Mouse (Mus musculus) adrenal gland (tissue): Measurements from ENCODE around the gene Col4a3.

Source experiments
- intact Hi-C: fragments of 180-260 bp; cut with DNase I; formaldehyde crosslinking; loops from one replicate; pipeline ENCODE4 v1.15.1; 2025

Col4a3 gene

DNA sequence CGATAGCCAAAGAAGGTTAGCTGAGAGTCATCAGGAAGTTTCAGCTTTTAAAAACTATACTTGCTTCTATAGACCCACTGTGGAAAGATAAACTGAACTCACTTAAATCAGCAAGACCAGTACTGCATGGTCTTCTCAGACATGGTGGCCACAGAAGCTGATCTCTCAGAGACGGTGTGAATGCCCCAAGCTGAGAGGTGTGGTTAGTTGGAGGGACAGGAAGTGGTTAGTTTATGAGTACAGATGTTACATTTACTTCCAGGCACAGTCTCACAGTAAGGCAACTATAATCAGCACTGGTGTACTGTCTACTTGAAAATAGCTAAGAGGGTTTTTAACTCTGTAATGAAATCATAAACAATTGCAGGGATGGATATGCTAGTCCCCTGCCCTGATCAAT, 75.5 kb downstream of the Col4a3 start:
- intact Hi-C loops = no loop called here

DNA sequence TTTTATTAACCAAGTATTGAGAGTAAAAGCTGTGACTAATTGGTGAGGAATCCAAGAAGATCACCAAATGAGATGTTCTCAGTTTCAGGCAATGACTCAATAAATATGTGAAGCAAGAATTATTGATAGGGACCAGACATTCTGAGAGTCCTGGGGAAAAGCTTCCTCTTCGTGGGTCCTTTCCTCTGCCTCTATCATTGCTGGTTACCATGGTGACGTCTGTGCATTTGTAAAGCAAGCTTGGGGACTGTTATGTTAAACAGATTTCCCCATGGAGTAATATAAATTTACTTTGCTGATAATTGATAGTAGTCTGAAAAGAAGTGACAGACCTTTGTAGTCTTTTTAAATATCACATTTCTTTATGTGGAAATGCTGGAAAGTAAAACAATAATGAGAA, 76.8 kb downstream of the Col4a3 start:
- intact Hi-C loops = no loop called here

DNA sequence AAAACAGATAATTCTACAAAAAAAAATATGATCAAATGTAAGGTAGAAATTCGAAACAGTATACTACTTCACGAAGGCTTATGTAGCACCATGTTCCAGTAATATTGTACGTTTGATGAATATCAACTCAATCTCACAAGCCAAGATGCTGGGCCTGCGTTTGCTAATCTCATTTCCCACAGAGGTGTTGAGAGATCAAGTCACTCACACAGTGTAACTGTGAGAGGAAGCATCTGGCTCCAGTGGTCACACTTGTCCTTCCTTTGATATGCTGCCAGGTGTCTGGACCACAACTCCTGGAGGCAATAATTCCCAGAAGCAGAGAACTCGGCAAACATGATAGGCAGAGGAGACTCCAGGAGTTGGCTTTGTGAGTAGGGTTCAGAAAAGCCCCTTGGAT, 99.6 kb downstream of the Col4a3 start:
- intact Hi-C loops = no loop called here

DNA sequence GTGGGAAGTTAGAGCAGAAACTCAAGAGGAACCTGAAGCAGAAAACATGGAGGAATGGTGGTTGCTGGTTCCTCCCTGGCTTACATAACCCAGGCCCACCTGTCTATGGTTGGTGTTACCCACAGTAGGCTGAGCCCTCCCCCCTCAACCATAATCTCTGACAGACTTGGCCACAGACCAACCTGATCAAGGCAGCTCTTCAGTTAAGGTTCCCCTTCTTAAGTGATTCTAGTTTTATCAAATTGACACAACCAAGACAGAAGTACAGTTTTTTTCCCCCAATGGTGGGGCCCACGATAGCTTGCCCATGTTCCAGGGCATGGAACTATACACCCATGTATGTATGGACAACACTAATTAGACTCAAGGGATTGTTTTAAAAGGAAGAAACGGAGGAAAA, 100.1 kb downstream of the Col4a3 start:
- intact Hi-C loops = no loop called here

DNA sequence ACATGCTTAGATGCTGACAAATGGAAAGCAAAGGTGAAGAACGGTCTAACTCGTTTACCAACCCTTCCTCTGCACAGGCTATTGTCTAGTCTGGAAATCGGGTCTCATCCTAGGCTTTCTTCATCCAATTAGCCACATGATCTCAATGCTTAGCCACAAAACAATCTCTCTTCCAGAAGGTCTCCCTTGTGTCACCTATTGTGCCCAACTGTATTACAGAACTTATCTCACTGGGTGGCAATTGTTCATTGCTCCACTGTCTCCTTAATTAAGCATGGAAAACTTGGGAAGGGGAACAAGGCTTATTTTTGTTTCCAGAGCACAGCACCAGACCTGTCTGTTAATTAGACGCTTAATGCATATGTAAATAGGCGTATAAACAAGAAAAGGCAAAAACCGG, 101.2 kb downstream of the Col4a3 start:
- intact Hi-C loops = no loop called here

DNA sequence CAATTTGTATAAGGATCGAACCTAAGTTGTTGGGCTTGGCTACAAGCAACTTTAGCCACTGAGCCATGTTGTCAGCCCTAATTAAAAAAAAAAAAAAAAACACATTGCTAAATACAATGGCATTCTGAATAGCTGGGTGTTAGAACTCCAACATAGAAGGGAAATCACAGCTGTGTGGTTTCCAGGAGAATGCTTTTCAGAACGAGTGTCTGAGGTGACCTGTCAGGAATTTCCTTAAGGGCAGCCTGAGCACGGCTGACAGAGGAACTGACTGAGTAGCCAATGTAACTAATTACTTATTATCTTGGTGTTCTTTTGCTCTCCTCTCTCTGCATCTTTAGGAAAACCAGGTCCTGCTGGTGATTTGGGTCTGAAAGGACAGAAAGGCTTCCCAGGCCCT, 109.2 kb downstream of the Col4a3 start:
- intact Hi-C loops = no loop called here

DNA sequence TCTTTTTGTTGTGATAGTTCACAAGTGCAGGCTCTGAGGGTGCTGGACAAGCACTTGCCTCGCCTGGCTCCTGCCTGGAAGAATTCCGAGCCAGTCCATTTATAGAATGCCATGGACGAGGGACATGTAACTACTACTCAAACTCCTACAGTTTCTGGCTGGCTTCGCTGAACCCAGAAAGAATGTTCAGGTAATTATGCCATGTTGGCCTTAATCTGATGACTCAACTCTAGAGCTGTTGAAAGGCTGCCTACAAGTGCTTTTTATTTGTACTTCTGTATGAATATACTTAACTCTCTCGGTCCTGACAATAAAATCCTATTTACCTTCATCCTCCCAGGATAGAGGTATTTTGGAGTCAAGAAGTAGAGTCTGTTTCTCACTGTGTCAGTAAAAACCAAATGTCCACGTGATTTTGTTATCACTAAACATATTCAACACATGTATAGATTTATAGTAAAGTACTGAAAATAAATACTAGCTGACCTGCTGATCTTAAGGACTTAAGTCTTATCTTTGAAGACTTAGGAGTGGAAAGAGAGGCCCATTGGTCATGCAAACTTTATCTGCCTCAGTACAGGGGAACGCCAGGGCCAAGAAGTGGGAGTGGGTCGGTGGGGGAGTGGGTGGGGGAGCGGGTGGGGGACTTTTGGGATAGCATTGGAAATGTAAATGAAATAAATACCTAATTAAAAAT, 131.2 kb downstream of the Col4a3 start:
- intact Hi-C loops = no loop called here

DNA sequence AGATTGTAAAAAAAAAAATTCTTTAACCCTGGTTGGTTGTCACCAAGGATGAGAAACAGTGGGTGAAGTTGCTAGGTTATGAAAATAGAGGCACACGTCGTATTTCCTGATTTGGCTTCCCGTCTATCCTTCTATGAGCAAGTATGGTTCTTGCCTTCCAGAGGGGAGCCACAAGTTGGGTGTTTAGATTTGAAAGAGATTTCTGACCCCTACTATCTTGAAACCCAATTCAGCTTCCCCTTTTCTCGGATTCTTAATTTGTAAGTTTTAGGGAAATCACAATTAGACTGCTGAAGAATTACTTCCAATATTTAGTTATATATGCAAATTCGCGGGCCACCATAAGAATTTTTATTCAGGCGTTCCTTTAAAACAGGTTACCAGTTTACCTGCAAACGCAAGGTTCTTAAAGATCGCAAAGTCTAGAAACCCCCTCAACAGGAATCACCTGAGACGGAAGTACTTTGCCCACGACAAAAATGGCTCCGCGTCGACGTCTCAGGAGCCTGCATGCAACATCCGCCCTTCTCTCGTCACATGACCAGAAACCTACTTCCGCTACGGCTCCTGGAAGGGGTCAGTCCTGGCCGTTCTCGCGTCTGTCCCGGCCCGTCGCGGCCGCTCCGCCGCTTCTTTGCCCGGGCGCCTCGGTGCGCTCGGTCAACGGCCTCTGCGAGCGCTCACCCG, 137.8 kb downstream of the Col4a3 start, which contains the start of gene Mff:
Gene Mff (plus strand): TSS at position 552 of the 687 bp plus-strand sequence.
- intact Hi-C loops = no loop called here

DNA sequence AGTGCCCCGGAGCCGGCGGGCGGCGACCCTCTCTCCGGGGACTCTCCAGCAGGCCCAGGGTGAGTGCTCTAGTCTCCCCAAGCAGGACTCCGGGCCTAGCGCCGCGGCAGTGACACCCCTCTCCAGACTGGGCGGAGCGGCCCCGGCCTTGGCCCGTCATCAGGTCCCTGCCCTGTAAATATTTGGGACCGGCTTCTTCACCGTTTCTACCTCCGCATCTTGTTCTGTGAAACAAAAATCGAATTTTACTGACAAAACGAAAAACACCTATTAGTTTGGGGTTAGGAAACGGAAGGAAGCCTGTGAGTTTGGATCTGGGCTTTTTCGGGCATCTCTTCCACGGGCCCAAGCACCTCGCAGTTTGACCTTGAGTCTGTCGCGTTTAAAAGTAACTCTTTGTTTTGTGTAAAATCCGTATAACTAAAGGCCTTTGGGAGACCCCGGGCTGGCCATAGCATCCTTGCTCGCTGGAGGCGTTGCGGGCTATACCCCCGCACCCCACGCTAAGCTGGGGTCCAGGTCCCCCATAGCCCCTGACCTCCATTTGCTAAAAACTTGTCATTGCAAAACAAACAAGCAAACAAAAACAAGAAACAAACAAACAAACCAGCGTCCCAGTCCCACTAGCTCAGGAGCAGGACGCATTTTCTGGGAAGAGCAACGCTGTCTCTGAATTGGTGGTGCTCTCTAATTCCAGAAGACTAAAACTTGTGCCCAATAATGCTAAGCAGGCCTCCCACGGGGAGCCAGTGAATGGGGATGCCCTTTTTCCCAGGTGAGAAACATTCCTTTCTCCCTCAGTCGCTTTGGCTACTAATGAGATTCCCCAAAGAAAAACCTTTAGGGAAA, 138.5 kb downstream of the Col4a3 start:
- intact Hi-C loops = no loop called here

DNA sequence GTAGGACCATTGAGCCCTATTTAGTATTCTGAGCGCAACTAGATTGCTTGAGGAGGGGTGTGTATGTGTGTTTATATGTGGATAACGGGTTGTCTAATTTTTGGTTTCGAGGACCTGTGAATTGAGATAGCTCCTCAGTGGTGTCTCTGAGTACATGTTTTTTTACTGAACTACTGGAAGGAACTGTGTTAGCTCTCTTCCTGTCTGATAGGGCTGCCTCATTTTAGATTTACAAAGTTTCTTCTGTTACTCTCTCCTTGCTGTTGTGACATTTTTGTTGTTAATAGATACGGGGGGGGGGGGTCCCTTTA, 139.1 kb downstream of the Col4a3 start:
- intact Hi-C loops = no loop called here

DNA sequence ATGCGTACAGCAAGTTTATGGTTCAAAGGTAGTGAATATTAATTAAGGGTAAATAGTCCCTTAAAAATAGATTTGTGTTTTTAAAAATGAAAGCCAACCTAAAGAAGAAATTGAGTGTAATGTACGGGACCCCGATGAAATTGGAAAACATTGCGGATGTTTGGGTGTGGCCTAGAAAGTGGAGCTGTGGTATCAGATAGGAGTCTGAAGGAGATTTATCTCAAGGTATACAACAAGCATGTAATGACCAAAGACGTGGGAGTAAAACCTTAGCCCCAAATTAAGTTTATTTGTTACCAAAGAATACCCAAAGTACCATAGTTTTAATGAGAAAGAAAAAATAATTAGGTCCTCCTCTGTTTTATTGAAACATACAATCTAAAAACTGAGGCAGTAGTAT, 139.8 kb downstream of the Col4a3 start:
- intact Hi-C loops = no loop called here

DNA sequence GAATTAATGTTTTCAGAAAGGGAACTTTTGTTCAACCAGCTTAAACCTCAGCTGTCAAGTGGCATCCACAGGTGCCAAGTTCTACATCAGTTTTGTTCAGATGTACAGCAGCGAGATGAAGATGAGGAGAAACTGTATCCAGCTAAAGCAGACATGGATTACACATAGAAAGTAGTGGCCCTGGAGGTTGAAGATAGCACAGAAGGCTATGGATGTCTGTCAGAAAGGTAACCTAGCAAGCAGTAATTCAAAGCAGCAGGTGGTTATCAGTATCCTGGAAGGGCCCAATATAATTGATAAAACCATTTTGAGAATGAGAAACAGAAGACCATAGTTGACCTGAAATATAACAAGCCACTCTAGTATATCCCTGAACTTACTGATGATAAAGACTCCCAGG, 146.6 kb downstream of the Col4a3 start:
- intact Hi-C loops = no loop called here

DNA sequence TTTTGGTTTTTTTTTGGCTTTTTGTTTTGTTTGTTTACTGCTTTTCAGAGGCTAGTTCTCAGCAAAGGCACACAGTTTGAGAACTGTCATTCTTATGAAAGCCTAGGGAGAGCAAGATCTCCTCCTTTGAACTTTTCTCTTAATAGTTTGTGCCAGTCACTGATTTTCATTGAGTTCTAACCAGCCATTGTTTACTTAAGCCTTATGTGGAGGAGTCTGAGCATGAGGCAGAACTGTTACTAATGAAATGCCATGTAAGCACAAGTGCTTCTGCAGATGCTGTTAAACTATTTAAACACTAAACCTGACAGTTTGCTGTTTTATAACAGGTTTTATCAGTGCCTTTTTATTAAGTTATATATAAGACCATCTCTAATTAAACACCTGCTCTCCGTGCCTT, 151.3 kb downstream of the Col4a3 start:
- intact Hi-C loops = no loop called here

DNA sequence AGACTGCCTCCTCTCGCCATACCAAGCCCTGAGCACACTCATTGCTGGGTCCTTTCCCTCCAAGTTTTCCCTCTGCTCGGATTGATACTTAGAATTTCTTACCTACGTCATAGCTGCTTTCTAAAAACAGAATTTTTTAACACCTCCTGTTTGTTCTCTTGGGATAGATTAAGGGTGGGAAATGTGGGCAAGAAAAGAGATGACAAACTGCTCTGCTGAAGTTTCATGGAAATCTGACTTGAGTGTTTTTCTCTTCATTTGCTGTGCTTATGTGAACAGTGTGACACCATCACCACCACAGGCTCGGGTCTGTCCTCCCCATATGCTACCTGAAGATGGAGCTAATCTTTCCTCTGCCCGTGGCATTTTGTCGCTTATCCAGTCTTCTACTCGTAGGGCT, 154.8 kb downstream of the Col4a3 start:
- intact Hi-C loops = no loop called here

DNA sequence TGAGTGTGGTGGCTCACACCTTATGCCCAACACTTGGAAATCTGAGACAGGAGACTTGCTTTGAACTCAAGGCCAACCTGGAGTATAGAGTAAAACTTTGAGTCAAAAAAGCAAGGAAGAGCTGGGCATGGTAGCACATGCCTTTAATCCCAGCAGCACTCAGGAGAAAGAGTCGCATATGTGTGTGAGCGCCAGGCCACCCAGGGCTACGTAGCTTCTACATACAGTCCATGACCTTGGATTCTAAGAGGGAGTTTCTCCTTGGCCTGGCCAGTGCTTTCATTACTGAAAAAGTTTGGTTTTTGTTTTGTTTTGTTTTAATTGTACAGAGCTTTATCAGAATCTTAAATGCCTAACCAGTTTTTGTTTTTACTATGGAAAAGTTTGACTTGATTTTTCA, 157.2 kb downstream of the Col4a3 start:
- intact Hi-C loops = no loop called here

DNA sequence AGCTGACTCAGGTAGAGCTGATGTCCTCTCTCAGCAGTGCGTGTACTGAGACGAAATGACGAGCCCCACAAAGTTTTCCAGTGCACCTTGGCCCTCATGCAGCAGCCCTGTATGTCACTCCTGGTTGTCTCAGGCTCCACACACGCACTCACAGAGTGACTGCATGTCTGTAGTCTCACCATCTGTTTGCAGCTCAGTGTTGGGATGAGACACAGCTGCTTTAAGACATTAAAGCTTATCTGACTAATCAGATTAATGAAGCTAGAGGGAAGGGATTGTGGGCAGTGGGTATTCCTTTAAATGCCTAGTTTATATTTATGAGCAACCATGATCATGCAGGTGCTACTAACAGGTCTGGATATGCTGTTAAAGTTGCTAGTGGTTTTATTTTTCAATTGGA, 159.7 kb downstream of the Col4a3 start:
- intact Hi-C loops = no loop called here

DNA sequence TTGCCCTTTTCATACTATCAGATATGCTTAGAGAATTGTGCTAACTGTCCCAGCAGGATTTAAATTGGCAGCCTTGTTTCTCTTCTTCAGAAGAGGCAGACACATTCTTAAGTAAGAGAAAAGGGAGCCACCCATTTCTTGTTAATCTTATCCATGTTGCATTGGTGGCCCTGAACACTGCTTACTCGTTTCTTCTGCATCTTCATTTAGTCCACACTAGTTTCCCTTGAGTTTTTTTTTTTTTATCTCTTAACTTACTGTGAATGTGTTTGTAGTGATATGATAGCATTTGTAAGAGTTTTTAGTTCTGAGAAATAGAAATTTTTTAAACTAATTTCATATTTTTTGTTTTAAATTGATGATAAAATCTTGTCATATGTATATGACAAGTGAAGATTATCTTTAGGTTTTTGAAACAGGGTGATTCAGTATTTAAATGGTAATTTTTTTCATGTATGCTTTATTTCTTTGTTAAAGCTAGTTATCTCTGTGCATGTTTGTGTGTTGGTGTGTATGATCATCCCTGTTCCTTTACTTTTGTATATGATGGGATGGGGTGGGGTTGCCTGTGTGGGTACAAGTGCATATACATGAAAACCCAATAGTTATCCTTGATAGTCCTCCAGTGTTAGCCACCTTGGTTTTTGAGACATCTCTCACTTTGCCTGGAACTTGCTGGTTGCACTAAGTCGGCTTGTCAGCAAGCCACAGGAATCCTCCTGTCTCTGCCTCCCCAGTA, 161.2 kb downstream of the Col4a3 start:
- intact Hi-C loops = no loop called here

DNA sequence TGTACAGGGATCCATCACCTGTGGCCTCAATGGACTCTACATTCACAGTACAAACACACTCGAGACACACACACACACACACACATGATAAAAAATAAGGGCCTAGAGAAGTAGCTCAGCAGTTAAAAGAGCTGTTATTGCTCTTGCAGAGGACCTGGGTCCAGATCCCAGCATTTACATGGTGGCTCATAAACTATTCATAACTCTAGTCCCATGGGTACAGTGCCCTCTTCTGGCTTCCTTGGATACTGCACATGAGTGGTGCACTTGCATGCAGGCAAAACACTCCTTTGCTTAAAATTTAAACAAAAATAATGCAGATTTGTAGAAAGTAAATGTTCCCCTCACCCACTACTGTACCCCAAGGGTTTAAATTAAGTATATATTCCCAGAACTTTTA, 172.8 kb downstream of the Col4a3 start:
- intact Hi-C loops = no loop called here

DNA sequence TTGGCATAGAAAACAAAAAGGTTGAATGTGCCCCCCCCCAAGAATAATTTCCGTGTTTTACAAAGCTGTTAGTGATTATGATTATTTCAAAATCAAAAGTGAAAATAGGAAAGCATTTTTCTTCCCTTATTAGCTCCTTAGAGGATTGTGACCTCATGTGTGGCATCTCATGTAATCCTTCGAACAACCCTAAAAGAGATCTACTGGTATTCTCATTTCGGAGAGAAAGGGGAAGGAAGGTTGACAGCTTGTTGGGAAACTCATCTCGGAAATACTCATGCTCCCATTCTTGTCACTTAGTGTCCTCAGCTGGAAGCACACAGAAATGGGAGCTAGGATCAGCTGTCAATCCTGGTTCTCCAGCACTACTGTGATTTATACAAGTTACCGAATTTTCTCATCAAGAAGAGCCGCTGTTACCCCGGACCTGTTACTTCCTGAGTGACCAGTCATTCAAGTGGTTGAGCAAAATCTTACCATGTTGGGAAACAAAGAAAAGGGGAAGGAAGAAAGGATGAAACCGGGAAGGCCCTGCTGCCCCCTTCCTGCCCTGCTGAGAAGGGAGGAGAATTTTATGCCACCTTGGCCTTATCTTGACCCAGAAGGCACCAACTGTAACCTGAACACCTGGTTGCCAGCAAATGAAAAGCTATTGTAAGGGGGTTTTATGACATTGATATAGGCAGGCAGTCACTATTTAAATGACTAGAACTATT, 174.9 kb downstream of the Col4a3 start:
- intact Hi-C loops = no loop called here

DNA sequence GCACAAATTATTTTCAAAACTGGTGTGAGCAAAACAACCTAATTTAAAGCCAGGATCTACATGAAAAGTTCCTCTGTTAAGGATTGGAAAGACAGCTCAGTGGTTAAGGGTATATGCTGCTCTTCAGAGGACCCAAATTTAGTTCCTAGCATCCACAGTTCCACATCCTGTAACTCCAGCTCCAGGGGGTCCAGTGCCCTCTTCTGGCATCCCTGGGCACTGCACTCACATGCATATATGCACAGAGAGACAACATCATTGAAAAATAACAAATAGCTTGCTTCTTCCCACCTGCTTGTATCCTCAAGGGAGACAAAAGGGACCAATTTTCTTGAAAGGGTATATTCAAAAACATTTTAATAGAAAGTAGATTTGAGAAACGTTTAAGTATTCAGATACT, 175.6 kb downstream of the Col4a3 start:
- intact Hi-C loops = no loop called here

DNA sequence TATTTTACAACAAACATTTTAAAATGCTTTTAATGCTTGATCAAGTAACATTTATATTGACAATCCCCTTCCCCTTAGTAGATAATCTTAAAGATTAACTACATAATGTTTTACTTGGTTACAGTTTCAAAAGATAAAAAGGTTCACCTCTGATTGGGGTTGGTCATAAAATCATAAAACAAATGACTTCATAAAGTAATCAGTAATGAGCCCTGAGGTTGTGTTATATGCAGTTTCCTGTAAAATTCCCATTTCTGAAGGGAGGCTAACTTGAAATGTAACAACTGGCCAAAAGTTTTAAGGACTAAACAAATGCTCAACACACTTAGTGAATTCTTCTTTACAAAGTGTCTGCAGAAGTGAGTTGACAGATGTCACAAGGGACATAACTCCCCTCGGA, 179.5 kb downstream of the Col4a3 start:
- intact Hi-C loops = no loop called here
